Mouse (Mus musculus) left cerebral cortex, adult 18-20 months (tissue): ENCODE data around the gene Ctdspl2. TPM values are rescaled to one million over a fixed set of nuclear protein-coding genes. Genes with fewer than 3 reads are reported as not detected.

Experiments
- DNase-seq, 2 experiments: peaks; one replicate each; pipeline ENCODE4 v3.0.0; 2021 to 2022; ENCODE audit warnings: low spot score in 2 of 2, mixed read lengths in 1 of 2
- microRNA-seq, 2 experiments: library from miRNA; unstranded; fragments of <30 nt; microRNA quantifications; one replicate each; pipeline ENCODE4 v1.2.0; 2021
- total RNA-seq, 2 experiments: library from RNA; stranded (reverse); gene quantifications; 2 replicates each; pipeline ENCODE4 v1.2.3; 2021

The Ctdspl2 gene
- total RNA-seq, 2 experiments from 2014 or later = 34.0 to 37.8 TPM

GRCm38 (mm10) chr2:122043926-122044325 lies 88.1 kb downstream of the Ctdspl2 start:
- no peak for DNase-seq

GRCm38 (mm10) chr2:122059365-122060115 lies 103.7 kb downstream of the Ctdspl2 start:
- DNase-seq = no peak

Small RNA genes lying within 50 kb of the gene (microRNA-seq; reads per million reads assigned to microRNA genes)
- gene Gm47314 = 0 reads per million in 2 experiments

Other genes with a start within 250 kb of the Ctdspl2 start
- gene Frmd5, start 148.9 kb upstream of the Ctdspl2 start, total RNA-seq = 10 to 100 TPM; 51.7 to 53.0 TPM
- gene Casc4, start 89.0 kb upstream of the Ctdspl2 start, total RNA-seq = 10 to 100 TPM; 88.5 to 93.0 TPM
- under 1 TPM in 1 of 2 experiments, not detected in 1; 0.21 TPM for gene Mageb3, start 91 bp downstream of the Ctdspl2 start, total RNA-seq
- 10 to 100 TPM; 17.2 to 17.9 TPM for gene Eif3j1, start 72.5 kb downstream of the Ctdspl2 start, total RNA-seq
- 10 to 100 TPM; 15.9 to 16.1 TPM for gene Spg11, start 162.4 kb downstream of the Ctdspl2 start, total RNA-seq
- gene B2m, start 191.7 kb downstream of the Ctdspl2 start, total RNA-seq = 100 to 1,000 TPM; 121 to 139 TPM
- not detected for gene Trim69, start 204.7 kb downstream of the Ctdspl2 start, total RNA-seq
- gene Patl2, start 230.2 kb downstream of the Ctdspl2 start, total RNA-seq = under 1 TPM in 1 of 2 experiments, not detected in 1; 0.14 TPM
- gene Terb2, start 230.3 kb downstream of the Ctdspl2 start, total RNA-seq = not detected